Mouse (Mus musculus) kidney, postnatal 25 days (tissue): ENCODE results near the gene Trim8.
A peak's percentile ranks its signal among the peaks of the same experiment; 100 is the strongest.

Experiments used
- DNase-seq, 2 experiments: peaks; one replicate each; pipeline ENCODE4 v3.0.0; 2021; ENCODE audit warnings: mixed read lengths in 2 of 2

Trim8 gene

DNA sequence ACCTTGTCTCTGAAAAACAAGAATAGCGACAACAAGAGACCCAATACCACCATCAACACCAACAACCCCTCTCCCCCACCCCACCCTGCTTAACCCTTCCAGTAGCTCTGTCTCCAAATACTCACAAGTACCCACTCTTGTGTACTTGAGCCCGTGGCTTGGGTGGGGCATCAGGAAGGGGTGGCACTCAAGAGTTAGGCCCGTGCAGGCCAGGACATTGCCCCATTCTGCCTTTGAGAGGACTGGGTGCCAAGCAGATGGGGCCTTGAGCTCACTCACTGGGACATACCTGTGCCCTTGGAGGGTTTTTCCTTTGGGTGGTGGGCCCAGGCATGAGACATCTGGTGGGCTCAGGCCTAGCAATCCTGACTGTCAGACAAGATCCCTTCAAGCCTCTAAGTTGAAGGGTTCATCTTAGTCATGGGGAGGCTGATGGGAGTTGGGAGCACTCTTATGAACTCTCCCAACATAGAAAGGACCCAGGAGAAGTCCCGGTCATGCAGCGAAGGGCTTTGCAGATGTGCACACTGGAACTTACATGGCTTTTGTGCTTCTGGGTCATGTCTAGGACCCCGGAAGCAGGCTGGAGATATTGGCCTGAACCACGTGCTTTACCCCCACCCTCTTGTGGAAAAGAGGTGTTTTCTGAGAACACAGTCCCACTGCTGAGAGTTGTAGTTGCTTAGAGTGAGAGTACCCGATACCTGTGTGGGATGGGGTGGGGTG lies 4.3 kb downstream of the Trim8 start:
- peak in 1 of 2 experiments; percentile 56 for DNase-seq

DNA sequence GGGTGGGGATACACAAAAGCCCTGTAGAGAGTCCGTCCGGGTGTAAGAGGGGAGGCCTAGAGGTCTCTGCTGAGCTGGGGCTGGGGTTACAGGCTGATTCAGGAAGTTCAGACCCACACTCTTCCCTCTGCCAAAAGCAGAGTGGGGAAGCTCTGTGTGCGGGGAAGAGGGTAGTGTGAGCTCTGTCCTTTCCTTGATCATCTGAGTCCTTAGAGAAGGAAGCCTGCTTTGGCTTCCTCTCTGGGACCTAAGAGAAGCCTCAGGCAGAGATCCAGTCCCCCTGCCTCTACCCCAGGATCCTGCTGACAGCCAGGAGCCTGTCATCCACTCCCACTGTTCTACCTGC lies 4.8 kb downstream of the Trim8 start:
- no peak for DNase-seq

DNA sequence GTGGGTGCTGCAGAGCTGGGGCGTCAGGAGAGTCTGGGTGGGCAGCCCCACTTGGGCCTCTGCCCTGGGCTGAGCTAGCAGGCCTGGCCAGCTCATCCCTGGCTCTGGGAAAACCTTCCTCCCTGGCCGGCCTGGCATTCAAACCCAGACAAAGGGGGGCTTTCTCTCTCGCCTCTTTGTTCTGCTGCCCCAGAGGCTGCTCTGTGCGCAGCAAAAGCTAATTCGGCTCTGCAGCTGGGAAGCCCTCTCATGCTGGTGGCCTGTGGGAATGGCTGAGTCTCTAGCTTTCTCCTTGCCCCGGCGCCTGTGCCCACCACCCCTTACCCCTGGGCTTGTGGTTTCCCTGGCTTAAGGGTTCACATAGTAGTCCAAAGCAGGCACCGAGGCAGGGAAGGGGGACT lies 5.7 kb downstream of the Trim8 start:
- DNase-seq = peak in 1 of 2 experiments; percentile 51

DNA sequence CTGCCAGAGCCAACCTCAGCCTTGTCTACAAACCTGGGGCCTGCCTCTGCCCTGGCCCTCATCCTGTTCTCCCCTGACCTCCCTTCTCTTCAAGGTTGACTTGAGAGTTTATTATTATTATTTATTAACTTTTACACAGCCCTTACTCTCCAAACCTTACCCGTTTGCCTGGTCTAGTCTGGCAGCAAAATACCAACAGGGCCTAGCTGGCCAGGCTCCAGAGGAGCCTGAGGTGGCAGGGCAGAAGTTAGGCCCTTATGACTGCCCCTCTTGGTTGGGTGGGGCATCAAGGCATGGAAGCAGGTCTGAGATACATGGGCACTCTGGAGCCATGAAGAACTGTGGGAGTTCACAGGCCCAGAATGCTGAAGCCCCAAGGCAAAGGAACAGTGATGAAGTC lies 6.3 kb downstream of the Trim8 start:
- DNase-seq = peak; percentile 84 to 93

DNA sequence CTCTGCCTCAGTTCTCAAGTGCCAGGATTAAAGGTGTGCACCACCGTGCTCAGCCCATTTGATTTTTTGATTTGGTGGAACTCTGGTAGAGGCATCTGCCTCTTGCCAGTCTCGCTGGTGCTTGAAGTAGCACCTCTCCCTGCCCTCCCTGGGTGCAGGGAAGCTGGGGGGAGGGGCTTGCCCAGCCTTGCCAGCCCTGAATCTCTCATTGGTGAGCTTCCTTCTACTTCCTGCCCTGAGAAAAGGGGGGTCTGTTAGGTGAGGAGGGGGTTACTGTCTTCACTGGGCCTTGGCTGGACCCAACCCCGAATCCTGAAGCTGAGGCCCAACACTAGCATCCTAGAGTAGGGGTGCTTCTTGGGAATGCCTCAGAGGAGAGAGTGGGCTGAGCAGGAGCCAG lies 7.2 kb downstream of the Trim8 start:
- peak in 1 of 2 experiments; percentile 70 for DNase-seq

DNA sequence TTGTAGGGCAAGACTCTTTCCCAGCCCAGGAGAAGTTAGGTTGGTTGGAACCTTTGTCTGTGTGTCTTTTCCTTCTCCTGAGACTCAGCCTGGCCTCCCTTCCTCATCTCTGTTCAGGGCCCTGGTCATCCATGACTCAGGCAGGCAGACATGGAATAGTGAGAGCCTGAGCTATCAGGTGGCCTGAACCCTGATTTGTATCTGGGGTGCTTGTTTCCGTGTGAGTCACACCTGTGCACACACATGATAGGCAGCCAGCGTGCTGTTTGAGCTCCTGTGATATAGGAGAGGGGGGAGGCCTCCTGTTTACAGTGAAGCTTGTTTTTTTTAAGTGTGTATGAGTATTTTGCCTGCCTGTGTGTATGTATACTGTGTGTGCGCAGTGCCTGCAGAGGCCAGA lies 7.7 kb downstream of the Trim8 start:
- peak in 1 of 2 experiments; percentile 36 for DNase-seq

DNA sequence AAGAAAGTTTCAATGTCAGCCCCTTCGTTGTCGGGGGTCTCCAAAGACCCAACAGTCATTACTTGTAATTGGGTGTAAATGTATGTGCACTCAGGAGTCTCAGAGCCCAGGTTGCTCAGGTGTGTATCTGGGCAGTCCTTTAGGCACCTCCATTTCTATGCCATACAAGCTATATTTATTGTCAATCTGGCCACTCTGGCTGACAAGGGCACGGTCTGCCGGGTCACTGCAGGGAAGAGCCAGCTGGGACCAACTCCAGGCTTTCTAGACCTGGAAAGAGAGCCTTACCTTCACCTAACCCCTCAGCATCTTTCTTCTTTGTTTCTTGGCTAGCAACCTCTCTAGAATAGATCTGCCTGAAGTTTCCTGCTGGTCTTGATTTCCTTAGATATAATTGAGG lies 8.2 kb downstream of the Trim8 start:
- no peak for DNase-seq

DNA sequence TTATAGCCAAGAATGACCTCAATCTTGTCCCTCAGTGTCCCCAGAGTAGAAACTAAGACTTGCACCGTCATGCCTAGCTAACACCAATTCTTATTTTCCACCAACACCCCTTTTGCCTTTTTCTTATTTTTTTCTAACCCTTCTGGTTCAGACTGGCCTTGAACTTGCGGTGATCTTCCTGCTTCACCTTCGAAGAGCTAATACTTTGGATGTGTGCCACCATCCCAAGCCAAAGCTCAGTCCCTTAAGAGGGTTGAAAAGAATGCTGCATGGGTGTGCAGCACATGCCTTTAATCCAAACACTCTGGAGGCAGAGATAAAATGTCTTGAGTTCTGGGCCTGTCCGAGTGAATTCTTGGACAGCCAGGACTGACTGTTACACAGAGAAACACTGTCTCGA lies 8.9 kb downstream of the Trim8 start:
- DNase-seq = no peak

DNA sequence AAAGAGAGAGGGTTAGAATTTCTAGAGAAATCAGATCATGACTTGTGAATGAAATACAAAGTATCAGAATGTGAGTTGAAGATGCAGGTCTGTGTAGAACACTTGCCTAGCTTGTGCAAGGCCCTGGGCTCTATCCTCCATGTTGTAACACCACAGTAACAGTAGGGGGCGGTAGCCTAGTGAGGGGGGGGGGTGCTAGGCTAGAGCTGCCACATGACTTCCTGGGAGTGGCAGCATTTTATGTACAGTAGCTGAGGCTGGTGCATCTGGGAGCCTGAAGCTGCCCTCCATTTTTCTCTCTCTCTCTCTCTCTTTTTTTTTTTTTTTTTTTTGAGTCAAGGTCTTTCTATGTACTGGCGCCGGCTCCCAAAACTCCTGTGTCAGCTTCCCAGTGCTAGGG lies 9.3 kb downstream of the Trim8 start:
- DNase-seq = no peak

DNA sequence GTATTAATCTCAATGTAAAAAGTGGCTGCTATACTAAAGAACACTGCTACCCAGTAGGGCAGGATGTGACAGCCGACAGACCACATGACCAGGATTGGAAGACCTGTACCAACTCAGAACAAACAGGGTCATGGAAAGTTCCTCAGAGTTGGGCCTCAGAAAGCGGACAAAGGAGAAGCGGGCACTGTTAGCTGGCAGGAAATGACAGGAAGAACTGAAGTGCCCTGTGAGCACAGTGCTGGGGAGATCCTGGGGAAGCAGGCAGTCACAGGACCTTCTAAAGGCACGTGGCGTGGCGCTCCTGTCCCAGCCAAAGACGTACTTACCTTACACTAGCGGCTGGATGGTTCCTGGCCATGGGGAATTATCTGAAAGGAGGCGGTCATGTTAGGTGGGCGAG lies 9.8 kb downstream of the Trim8 start:
- peak in 1 of 2 experiments; percentile 73 for DNase-seq

DNA sequence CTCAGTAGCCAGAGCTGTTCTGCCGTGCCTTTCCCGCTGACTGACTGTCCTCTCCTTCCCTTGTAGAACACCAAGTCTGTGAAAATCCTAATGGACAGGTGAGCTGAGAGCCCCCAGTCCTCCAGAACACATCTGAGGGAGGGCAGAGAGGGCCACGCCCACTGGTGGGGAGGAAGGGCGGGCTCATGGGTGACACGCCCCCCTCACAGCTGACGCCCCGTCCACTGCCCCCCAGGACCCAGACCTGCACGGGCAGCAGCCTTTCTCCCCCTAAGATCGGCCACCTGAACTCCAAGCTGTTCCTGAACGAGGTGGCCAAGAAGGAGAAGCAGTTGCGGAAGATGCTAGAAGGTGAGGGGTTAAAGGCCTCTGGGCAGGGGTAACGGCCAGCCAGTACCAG lies 12.9 kb downstream of the Trim8 start:
- DNase-seq = peak in 1 of 2 experiments; percentile 44

DNA sequence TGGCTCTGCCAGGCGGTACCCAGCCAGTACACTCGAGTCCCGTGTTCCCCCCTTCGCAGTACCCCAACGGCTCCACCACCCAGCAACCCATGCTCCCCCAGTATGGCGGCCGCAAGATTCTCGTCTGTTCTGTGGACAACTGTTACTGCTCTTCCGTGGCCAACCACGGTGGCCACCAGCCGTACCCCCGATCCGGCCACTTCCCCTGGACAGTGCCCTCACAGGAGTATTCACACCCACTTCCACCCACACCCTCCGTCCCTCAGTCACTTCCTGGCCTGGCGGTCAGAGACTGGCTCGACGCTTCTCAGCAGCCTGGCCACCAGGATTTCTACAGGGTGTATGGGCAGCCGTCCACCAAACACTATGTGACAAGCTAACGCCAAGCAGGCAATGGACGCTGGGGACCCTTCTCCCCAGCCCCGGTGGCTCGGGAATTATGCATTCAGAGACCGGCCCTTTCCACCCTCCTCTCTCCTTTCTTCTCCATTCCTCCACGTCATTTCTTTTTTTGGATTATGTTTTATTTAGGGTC lies 13.9 kb downstream of the Trim8 start:
- peak in 1 of 2 experiments; percentile 40 for DNase-seq

DNA sequence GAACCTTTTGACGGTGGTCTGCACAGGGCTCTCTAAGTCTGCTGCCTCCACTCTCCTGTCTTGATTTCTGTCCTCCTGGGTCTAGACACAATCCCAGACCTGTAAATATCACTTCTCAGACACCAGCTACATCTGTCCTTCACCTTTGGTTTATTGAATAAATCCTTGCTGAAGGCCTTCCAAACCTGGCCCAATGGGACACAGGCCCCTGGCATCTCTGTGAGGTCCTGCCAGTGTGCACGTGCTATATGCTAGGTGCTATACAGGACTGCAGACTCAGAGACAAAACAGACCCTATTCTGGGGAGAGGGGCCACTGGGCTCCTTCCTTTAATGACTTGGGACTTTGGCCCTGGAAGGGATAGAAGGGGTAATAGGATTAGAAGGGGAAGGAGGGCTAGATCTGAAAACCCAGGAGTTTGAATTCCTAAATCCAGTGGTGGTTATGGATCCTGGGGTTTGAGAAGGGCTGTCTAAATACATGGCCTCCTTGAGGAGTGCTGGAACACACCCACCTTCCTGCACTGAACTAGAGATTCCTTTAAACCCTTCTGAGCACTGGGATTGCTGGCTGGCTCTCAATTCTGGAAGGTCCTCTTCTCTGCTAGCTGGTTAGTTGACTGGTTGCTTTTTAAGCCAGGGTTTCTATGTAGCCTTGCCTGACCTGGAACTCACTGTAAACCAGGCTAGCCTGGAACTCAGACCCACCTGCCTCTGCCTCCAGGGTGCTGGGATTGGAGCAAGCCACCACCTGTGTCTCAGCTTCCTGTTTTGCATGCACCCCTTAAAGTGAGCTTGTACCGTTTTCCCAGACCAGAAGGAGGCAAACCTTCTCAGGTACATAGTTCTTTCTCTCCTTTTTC lies 15.4 kb downstream of the Trim8 start:
- peak in 1 of 2 experiments; percentile 38 for DNase-seq

DNA sequence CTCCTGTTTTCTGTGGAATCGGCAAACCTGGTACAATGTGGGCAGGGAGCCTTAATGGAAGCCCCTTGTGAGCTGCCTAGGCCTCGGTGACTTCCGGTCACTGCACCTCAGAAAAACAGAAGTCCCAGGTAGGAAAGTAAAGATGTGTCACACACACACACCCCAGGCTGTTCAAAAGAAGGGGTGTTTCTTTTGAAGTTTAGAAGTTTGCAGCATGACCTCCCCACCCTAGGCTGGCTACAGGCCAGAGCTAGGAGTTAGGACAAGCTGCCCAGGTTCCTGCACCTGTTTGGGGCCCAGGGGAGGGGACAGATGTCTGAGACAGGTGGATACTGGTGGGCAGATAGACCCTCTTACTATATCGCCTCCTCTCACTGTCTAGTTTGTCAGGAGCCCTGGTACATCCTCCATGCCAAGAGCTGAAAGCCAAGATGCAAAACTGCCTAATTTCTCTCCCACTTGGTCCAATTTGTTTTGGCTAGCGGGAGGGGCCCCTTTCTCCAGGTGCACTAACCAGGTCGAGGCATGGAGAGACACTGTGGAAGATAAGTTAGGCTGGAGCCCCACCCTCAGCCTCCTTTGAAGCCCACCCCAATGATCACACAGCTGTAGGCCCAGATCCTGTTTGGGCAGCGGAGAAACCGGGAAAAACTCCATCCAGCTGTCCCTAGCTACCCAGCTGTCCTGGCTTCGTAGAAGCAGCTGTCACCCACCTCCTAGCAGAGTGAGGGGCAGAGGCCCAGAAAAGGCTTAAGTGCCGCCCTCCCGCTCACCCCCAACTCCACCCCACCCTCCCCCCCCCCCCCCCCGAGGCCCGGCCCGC lies 16.2 kb downstream of the Trim8 start:
- peak in 1 of 2 experiments; percentile 45 for DNase-seq

DNA sequence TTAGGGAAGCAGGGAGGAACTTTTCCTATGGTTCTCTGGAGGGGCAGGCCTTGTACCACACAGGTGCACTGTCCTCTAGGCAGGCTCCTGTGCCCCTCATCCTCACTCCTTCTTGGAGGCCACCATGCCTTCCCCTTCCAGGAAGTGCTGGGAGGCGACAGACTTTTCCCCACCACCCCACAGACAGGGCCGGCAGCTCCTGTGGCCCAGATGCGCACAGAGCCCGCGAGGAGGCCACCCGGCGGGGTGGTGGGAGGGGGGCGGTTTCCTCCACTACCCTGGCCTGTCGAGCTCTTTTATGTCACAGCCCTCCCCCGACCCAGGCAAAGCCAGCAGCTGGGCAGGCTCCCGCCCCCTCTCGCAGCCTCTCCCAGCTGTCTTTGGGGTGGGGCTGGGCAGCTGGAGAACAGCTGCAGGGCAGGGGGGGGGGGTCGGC lies 16.9 kb downstream of the Trim8 start:
- DNase-seq = peak in 1 of 2 experiments; percentile 64

DNA sequence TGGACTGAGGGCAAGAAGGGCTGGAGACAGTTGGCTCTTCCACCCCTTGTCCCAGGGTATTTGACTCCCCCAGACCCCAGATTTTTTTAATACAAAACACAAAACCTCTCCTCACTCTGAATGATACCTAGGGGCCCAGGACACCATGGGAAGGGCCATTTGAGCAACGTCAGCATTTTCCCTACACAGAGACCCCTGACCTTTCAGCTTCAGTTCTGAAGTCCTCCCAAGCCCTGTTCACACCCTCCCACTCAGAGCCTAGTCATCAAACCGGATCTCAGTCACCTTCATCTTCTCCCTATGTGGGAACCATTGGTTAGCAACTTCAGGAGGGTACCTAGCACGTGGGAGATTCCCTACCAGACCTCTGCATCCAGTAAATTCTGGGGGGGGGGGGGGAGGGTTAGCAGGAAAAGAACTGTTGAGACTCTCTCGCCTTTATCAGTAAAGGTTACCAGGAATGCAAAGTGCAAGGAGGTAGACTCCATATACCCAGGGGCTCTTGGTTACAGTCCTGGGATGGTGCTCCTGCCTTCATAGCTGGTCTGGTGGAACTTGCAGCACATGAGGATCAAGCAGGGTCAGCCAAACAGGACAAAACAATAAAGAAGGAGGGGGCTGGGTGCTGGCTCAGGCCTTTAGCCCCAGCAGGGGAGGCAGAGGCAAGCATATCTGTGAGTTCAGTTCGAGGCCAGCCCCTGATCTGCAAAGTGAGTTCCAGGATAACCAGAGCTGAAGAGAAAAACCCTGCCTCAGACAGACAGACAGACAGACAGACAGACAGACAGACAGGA lies 17.5 kb downstream of the Trim8 start:
- DNase-seq = no peak

DNA sequence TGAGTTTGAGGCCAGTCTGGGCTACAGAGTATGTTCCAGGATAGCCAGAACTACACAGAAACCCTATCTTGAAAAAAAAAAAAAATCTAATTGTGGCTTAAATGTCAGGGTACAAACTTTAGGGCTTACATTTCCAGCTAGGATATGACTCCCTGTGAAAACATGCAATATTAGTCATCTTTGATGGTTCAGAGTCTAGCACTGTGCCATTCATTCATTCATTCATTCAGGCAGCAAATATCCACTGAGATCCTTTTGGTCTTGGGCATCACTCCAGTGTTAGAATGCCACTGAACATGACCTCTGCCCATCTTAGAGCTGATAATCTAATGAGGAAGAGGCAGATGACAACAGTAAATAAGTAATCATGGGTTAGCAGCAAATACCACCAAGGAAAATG lies 20.2 kb downstream of the Trim8 start:
- no peak for DNase-seq

DNA sequence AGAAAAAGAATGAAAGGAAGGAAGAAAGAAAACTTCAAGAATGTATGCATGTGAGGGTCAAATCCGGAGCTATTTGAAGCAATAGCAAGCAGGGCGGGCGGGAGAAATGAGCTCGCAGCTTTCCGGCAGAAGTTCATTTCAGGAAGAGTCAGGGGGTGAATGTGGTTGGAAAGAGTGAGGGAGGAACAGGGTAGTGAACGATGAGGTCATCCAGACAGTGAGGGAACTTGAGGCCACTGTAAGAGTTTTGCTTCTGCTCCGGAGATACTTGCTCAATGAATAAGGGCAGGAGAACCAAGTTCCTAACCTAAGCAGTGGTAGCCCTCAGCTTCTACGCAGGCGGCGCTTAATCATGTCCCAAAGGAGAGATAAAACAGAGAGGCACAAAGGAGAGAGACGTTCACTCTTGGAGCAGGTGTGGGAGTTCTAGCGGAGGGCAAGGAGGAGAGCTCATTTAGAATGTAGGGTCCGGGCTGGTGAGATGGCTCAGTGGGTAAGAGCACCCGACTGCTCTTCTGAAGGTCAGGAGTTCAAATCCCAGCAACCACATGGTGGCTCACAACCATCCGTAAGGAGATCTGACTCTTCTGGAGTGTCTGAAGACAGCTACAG lies 21.0 kb downstream of the Trim8 start:
- peak in 1 of 2 experiments; percentile 35 for DNase-seq

DNA sequence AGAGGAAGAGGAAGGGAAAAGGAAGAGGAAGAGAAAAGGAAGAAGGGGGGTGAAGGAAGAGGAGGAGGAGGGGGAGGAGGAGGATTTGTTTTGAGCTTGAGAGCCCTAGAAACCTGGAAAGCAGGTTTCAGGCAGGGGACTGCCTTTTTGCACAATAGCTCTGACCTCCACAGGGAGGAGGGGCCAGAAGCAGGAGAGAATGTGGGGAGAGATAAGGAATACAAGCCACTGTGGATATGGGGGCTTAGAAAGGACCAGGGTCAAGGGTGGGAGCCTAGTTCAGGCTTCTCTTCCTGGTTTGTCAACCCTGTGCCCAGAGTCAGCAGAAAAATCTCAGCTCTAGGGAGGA lies 21.6 kb downstream of the Trim8 start:
- no peak for DNase-seq

DNA sequence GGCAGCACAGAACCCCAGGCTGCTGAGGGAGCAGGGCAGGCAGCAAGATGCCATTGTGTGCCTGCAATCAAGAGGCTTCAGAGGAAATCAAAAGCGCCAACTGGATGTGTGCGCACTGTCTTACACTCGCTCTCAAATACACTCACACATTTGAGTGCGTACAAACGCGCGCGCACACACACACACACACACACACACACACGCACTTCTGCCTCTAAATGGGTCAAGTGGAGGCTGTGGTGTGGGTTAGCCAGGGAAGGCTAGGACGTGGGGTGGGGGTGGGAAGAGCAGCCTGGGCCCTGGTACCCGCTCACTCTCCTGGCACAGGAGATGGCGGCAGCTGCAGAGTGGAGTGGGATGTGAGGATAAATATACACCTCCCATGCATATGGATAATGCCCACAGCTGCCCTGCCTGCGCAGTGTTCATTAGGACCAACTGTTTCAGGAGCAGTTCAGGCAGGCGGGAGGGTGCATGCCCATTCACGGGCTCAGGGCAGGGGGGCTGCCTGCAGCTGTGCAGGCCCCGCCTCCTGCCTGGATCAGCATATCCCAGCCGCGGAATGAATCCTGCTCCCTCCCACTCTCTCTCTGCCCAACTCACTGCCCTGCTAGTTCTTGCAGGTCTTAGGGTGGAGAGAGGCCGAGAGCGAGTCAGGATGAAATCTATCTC lies 22.1 kb downstream of the Trim8 start:
- peak; percentile 72 to 82 for DNase-seq

DNA sequence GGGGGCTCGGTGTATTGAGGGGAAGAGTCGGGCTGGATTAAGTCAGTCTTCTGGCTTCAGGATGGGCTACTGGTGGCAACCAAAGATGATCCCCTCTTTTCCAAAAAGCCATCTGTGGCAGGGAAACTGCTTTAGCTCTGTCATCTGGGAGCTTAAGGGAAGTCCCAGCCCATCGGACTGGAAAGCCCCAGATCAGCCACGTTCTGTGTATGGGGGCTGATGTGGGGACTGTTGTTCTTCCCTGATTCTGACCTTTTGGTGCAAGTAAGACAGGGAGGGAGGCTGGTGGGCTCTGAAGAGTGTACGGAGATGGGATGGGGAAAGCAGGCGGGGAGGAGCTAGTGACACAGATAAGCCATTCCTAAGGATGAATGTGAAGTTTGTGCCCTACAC lies 22.6 kb downstream of the Trim8 start:
- DNase-seq = no peak
